Mouse (Mus musculus): ENCODE data around the gene Slc2a2.
A peak's percentile ranks its signal among the peaks of the same experiment; 100 is the strongest.
"Not testable (repeated sequence)": the region's sequence is repeated elsewhere in the genome, so short reads cannot be mapped to it uniquely, and the experiment has no call there.

The Slc2a2 gene

GRCm38 (mm10) chr3:28726356-28726755, 28.7 kb downstream of the Slc2a2 start:
- DNase-seq (ENCODE audit: low read depth in 1 of 2, low spot score in 2 of 2): no peak

- DNase-seq (ENCODE audit: low read depth in 1 of 2, low spot score in 2 of 2): no peak
Observed at GRCm38 (mm10) chr3:28734712-28735111, 37.0 kb downstream of the Slc2a2 start.

GRCm38 (mm10) chr3:28736981-28737380, 39.3 kb downstream of the Slc2a2 start:
- no peak for DNase-seq (ENCODE audit: low read depth in 1 of 2, low spot score in 2 of 2)

GRCm38 (mm10) chr3:28740353-28740752, 42.6 kb downstream of the Slc2a2 start:
- no peak for DNase-seq (ENCODE audit: low read depth in 1 of 2, low spot score in 2 of 2)

GRCm38 (mm10) chr3:28743251-28743650, 45.5 kb downstream of the Slc2a2 start:
- no peak for DNase-seq (ENCODE audit: low read depth in 1 of 2, low spot score in 2 of 2)

GRCm38 (mm10) chr3:28745835-28746483, 48.3 kb downstream of the Slc2a2 start:
- peak; percentile 6 to 13 for DNase-seq (ENCODE audit: low read depth in 1 of 2, low spot score in 2 of 2)

- DNase-seq (ENCODE audit: low read depth in 1 of 2, low spot score in 2 of 2): no peak
Observed at GRCm38 (mm10) chr3:28748151-28748550, 50.4 kb downstream of the Slc2a2 start.

GRCm38 (mm10) chr3:28748956-28749355, 51.3 kb downstream of the Slc2a2 start:
- no peak for DNase-seq (ENCODE audit: low read depth in 1 of 2, low spot score in 2 of 2)

GRCm38 (mm10) chr3:28755477-28755876, 57.8 kb downstream of the Slc2a2 start:
- DNase-seq (ENCODE audit: low read depth in 1 of 2, low spot score in 2 of 2): no peak

GRCm38 (mm10) chr3:28761225-28761789, 63.6 kb downstream of the Slc2a2 start:
- DNase-seq (ENCODE audit: low read depth in 1 of 2, low spot score in 2 of 2): no peak

GRCm38 (mm10) chr3:28766935-28767334, 69.2 kb downstream of the Slc2a2 start:
- no peak for DNase-seq (ENCODE audit: low read depth in 1 of 2, low spot score in 2 of 2)

- DNase-seq (ENCODE audit: low read depth in 1 of 2, low spot score in 2 of 2): no peak
Observed at GRCm38 (mm10) chr3:28768222-28768621, 70.5 kb downstream of the Slc2a2 start.

GRCm38 (mm10) chr3:28772919-28773318, 75.2 kb downstream of the Slc2a2 start:
- DNase-seq (ENCODE audit: low read depth in 1 of 2, low spot score in 2 of 2): not testable (repeated sequence)

GRCm38 (mm10) chr3:28775361-28775760, 77.7 kb downstream of the Slc2a2 start:
- DNase-seq (ENCODE audit: low read depth in 1 of 2, low spot score in 2 of 2): no peak

- no peak for DNase-seq (ENCODE audit: low read depth in 1 of 2, low spot score in 2 of 2)
Observed at GRCm38 (mm10) chr3:28775958-28776357, 78.3 kb downstream of the Slc2a2 start.

- no peak for DNase-seq (ENCODE audit: low read depth in 1 of 2, low spot score in 2 of 2)
Observed at GRCm38 (mm10) chr3:28776491-28776890, 78.8 kb downstream of the Slc2a2 start.

GRCm38 (mm10) chr3:28780511-28780910, 82.8 kb downstream of the Slc2a2 start:
- DNase-seq (ENCODE audit: low read depth in 1 of 2, low spot score in 2 of 2): no peak
